Mouse (Mus musculus) megakaryocyte, embryonic 14.5 days (primary cell): ENCODE data around the gene Rai14.

Experiments
- FLI1 ChIP-seq: IDR thresholded peaks from 2 replicates; pipeline ENCODE4 v1.6.1; 2012; ENCODE audit warnings: low read length, inconsistent platforms, mixed read lengths
- GATA1 ChIP-seq: IDR thresholded peaks from 3 replicates; pipeline ENCODE4 v1.6.1; 2012; ENCODE audit warnings: mixed read lengths, low read length, inconsistent platforms, borderline replicate concordance

DNA sequence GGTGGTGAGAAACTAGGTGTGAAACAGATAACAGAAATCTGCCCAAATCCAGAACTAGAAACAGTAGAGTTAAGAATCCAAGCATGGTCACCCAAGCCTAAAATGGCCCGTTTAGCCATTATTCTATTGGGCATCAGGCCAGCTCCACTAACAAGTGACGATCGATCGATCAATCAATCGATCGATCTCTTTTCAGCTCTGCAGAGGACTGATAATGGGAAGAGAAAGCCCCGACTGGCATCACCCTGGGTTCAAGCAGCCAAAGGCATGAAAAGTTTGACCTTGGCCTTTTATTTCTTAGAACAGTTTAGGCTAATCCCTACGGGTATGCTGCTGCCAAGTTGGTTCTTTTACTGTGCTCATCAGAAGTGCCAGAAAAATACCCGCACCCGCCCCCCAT lies 4.3 kb upstream of the Rai14 start:
- TF ChIP-seq FLI1 (no peak), GATA1 (no peak)
